Mouse (Mus musculus): ENCODE results near the gene Dvl1. TPM values are rescaled to one million over a fixed set of nuclear protein-coding genes. Genes with fewer than 3 reads are reported as not detected.

Dvl1 gene
- total and polyA plus RNA-seq, 3 experiments = 46.3 to 62.7 (median 47.3) TPM

DNA sequence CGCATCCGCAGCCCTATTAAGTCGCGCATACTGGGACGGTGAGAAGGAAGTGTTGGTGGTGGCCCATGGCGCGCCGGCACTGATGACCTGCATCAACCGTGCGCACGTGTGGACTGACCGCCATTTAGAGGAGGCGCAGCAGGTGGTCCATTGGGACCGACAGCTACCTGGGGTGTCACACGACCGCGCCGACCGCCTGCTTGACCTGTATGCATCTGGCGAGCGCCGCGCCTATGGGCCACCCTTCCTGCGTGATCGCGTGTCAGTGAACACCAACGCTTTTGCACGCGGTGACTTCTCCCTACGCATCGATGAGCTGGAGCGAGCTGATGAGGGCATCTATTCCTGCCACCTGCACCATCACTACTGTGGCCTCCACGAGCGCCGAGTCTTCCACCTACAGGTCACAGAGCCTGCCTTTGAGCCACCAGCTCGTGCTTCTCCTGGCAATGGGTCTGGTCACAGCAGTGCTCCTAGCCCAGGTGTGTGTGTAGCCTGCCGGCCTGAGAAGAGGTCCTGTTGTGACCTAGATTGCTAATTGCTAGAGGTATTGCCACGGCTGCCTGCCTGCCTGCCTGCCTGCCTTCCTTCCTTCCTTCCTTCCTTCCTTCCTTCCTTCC lies 5.4 kb upstream of the Dvl1 start:
- TF ChIP-seq CTCF (IDR thresholded peaks at IDR 0.05) (no peak), POLR2A (IDR thresholded peaks at IDR 0.05; ENCODE audit: insufficient read depth, low read depth, low read length) (no peak), EP300 (IDR thresholded peaks at IDR 0.05; ENCODE audit: insufficient read depth, low read depth, low read length) (no peak)
- H3K4me3 ChIP-seq = no peak overlapping the region
- 65% methylated on average over 38 of the region's 38 CpGs for WGBS
- peak; percentile 19 to 27 for DNase-seq
- no peaks in the 10 kb centered on the region for H3K36me3 ChIP-seq (ENCODE audit: control insufficient read depth, insufficient read depth, low read length)
- H3K79me2 ChIP-seq (replicated peaks; ENCODE audit: control insufficient read depth, insufficient read depth, low read length) = no peaks in the 10 kb centered on the region
- peaks cover 23% of the 10 kb centered on the region for H3K4me1 ChIP-seq (ENCODE audit: control insufficient read depth, insufficient read depth, low read length)
- H3K9ac ChIP-seq (ENCODE audit: low read depth, low read length) = no peak overlapping the region
- intact Hi-C loops (cut with DNase I) = no loop called here
- H3K27ac ChIP-seq = no peak overlapping the region
- no peaks in the 10 kb centered on the region for H3K27me3 ChIP-seq (ENCODE audit: control insufficient read depth, insufficient read depth, low read length)

- no peaks in the 10 kb centered on the region for H3K27me3 ChIP-seq (ENCODE audit: control insufficient read depth, insufficient read depth, low read length)
- DNase-seq = no peak
- H3K9ac ChIP-seq (ENCODE audit: low read depth, low read length) = no peak overlapping the region
- peaks cover 18% of the 10 kb centered on the region for H3K4me1 ChIP-seq (ENCODE audit: control insufficient read depth, insufficient read depth, low read length)
- no peak overlapping the region for H3K27ac ChIP-seq
- intact Hi-C loops (cut with DNase I) = no loop called here
- no peak for TF ChIP-seq EP300 (IDR thresholded peaks at IDR 0.05; ENCODE audit: insufficient read depth, low read depth, low read length)
- TF ChIP-seq CTCF (IDR thresholded peaks at IDR 0.05) = no peak
- no peak for TF ChIP-seq POLR2A (IDR thresholded peaks at IDR 0.05; ENCODE audit: insufficient read depth, low read depth, low read length)
- WGBS = 71% methylated on average over 5 of the region's 5 CpGs
- H3K36me3 ChIP-seq (ENCODE audit: control insufficient read depth, insufficient read depth, low read length) = no peaks in the 10 kb centered on the region
- no peak overlapping the region for H3K4me3 ChIP-seq
- H3K79me2 ChIP-seq (replicated peaks; ENCODE audit: control insufficient read depth, insufficient read depth, low read length) = peaks cover 6% of the 10 kb centered on the region
Observed at GRCm38 (mm10) chr4:155843231-155843630, 4.0 kb upstream of the Dvl1 start.

DNA sequence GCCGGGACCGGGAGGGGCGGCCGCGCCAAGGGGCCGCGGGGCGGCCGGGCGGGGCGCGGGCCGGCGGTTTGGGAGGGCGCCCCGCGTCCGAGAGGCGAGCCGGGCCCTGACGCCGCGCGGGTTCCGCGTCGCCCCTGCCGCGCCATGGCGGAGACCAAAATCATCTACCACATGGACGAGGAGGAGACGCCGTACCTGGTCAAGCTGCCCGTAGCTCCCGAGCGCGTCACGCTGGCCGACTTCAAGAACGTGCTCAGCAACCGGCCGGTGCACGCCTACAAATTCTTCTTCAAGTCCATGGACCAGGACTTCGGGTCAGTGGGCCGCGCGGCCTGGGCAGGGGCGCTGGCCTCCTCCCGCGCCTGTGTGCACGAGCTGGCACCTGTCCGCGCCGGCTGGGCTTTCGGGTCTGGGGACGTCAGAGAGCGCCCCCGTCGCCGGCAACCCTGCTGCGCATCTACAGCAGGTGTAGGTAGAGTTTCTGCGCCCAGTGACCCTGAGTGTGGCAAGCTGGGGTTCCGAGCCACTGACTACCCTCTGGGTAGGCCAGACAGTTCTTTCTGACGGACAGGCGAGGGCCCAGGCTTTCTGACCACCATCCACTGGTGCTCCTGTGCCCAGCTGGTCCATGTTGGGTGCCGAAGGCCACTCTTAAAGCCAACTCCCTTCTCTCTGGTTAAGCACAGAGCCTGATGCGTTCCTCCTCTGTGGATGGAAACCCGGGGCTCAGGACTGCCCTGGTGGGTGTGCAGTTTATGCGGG lies 570 bp downstream of the Dvl1 start:
- WGBS = 1% methylated on average over 61 of the region's 69 CpGs
- Histone ChIP-seq H3K9ac (ENCODE audit: low read depth, low read length) (peak overlapping the region; percentile 99), H3K79me2 (replicated peaks; ENCODE audit: control insufficient read depth, insufficient read depth, low read length) (peaks cover 6% of the 10 kb centered on the region), H3K4me1 (ENCODE audit: control insufficient read depth, insufficient read depth, low read length) (peaks cover 38% of the 10 kb centered on the region), H3K27me3 (ENCODE audit: control insufficient read depth, insufficient read depth, low read length) (no peaks in the 10 kb centered on the region), H3K4me3 (peak overlapping the region; percentile 96), H3K27ac (peak overlapping the region; percentile 75), H3K36me3 (ENCODE audit: control insufficient read depth, insufficient read depth, low read length) (no peaks in the 10 kb centered on the region)
- DNase-seq = peak in 1 of 2 experiments; percentile 65
- intact Hi-C loops (cut with DNase I) = no loop called here
- TF ChIP-seq EP300 (IDR thresholded peaks at IDR 0.05; ENCODE audit: insufficient read depth, low read depth, low read length) = no peak
- no peak for TF ChIP-seq CTCF (IDR thresholded peaks at IDR 0.05)
- TF ChIP-seq POLR2A (IDR thresholded peaks at IDR 0.05; ENCODE audit: insufficient read depth, low read depth, low read length) = no peak

GRCm38 (mm10) chr4:155848434-155849095 lies 1.4 kb downstream of the Dvl1 start:
- H3K27ac ChIP-seq = peak overlapping the region; percentile 21
- H3K4me3 ChIP-seq = peak overlapping the region; percentile 96
- H3K27me3 ChIP-seq (ENCODE audit: control insufficient read depth, insufficient read depth, low read length) = no peaks in the 10 kb centered on the region
- peaks cover 38% of the 10 kb centered on the region for H3K4me1 ChIP-seq (ENCODE audit: control insufficient read depth, insufficient read depth, low read length)
- TF ChIP-seq EP300 (IDR thresholded peaks at IDR 0.05; ENCODE audit: insufficient read depth, low read depth, low read length) = no peak
- H3K9ac ChIP-seq (ENCODE audit: low read depth, low read length) = peak overlapping the region; percentile 99
- intact Hi-C loops (cut with DNase I) = no loop called here
- H3K36me3 ChIP-seq (ENCODE audit: control insufficient read depth, insufficient read depth, low read length) = no peaks in the 10 kb centered on the region
- H3K79me2 ChIP-seq (replicated peaks; ENCODE audit: control insufficient read depth, insufficient read depth, low read length) = peaks cover 8% of the 10 kb centered on the region
- 61% methylated on average over 7 of the region's 7 CpGs for WGBS
- no peak for DNase-seq

- Histone ChIP-seq H3K9ac (ENCODE audit: low read depth, low read length) (no peak overlapping the region), H3K4me3 (no peak overlapping the region), H3K27me3 (ENCODE audit: control insufficient read depth, insufficient read depth, low read length) (no peaks in the 10 kb centered on the region), H3K36me3 (ENCODE audit: control insufficient read depth, insufficient read depth, low read length) (no peaks in the 10 kb centered on the region), H3K79me2 (replicated peaks; ENCODE audit: control insufficient read depth, insufficient read depth, low read length) (peaks cover 8% of the 10 kb centered on the region), H3K27ac (peak overlapping the region; percentile 9; the same call in 1 of the 2 replicates), H3K4me1 (ENCODE audit: control insufficient read depth, insufficient read depth, low read length) (peaks cover 38% of the 10 kb centered on the region)
- DNase-seq = no peak
- 89% methylated on average over 2 of the region's 2 CpGs for WGBS
- no peak for TF ChIP-seq POLR2A (IDR thresholded peaks at IDR 0.05; ENCODE audit: insufficient read depth, low read depth, low read length)
- TF ChIP-seq EP300 (IDR thresholded peaks at IDR 0.05; ENCODE audit: insufficient read depth, low read depth, low read length) = no peak
- no peak for TF ChIP-seq CTCF (IDR thresholded peaks at IDR 0.05)
- intact Hi-C loops (cut with DNase I) = no loop called here
Observed at GRCm38 (mm10) chr4:155849391-155849790, 2.2 kb downstream of the Dvl1 start.
